Mouse (Mus musculus): ENCODE data around the gene Traf3ip3.

Gene Traf3ip3

GRCm38 (mm10) chr1:193159163-193159562 is 42.3 kb downstream of the Traf3ip3 start:
- no peak for DNase-seq (ENCODE audit: low read depth)

DNA sequence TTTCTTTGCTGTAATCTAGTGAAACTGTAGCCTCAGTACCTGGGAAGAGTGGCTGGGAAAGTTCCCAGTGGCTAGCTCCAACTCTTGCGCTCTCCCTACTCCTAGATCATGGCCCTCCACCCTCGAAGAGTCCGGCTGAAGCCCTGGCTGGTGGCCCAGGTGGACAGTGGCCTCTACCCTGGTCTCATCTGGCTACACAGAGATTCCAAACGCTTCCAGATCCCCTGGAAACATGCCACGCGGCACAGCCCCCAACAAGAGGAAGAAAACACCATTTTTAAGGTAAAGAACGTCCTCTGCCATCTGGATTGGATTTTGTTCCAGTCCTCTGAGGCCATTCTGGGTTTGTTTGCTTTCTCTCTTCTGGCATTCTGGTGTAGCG is 44.4 kb downstream of the Traf3ip3 start:
- DNase-seq (ENCODE audit: low read depth) = no peak

DNA sequence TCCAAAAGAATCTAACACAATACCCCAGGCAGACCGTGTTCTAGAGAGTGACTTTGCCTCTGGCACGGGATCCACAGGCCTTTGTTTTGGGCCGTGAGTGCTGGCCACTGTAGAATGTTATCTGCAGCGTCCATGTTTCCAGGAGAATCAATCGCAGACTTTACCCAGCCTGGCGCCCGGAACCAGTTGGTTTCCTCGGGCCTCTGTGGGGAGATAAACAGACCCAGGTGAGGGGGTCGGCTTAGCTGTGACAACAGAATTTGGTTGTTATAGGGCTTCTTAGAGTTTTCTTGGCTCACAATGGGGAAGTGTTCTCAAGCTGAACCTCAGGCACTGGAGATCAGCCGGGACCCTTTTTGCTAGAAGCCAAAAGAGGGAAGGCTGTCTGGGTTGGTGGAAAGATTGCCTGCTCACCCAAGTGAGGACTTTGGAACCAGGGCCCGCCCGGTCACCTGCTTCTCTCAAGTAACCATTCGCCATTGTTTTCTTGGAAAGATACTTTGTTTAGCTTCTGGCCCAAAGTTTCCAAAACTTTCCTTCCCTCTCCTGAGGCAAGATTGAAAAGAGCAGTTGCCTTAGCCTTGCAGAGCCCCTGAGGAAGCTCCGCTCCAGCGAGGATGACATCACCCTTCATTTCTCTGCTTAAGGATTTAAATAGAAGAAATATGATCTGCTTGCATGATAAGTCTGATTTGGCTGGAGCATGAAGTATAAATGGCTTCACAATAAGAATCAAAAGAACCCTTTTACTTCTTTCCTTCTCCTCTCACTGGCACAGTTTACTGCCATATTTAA is 45.0 kb downstream of the Traf3ip3 start:
- DNase-seq (ENCODE audit: low read depth) = no peak

DNA sequence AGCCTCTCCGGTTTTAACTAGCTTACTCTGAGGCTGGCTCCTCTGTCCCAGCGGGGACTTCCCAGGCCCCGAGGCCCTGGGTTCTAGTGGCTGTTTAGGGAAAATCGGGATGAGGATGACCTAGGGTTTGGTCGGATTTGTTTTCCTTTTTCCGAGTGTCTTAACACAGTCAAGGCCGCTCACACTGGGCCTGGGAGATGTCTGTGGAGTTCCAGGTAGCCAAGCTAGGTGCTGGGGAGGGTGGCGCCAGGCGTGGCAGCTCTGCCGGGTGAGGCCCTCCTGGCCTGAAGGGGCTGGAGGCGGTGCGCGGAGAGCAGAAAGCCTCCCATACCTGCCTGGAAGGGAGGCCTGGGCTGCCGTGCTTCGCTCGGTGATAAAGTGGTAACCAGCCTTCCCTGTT is 47.9 kb downstream of the Traf3ip3 start:
- no peak for DNase-seq (ENCODE audit: low read depth)

DNA sequence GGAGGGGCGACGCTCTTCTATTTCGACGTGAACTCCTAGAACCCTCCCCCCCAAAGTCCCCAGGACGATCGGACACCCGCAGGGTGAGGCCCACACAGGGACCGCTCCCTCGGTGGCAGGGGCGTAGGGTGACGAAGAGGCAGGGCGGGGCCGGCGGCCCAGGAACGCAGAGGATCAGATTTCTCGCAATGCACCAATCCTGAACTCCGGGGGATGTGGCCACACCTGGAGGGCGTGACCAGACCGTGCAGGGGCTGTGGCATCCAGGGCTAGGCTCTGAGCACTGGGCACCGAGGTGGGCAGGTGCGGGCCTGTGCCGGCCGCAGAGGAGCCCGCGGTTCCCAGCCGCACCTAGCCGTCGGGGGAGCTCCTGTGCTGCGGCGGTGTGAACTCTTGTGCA is 48.6 kb downstream of the Traf3ip3 start, which contains the start of gene Irf6:
TSS of gene Irf6 (plus strand) at position 240 of the 400 bp plus-strand sequence.
- DNase-seq (ENCODE audit: low read depth) = no peak

DNA sequence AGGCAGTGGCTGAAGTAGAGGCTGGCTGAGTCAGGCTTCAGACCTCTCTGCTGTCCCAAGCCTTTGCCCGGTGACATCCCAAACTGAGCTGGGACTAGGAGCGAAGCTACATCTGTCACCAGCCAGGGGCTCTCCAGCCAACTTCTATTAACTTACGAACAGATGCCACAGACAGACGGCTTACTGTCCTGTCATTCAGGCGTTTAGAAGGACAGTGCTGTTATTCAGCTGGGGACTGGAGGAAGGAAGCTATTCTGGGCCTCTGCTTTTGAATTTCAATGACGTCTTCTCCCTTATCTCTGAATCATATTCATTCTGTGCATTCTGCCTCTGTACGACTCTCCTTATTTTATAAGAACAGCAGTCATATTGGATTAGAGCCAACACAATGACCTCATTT is 50.4 kb downstream of the Traf3ip3 start:
- DNase-seq (ENCODE audit: low read depth) = no peak

GRCm38 (mm10) chr1:193149231-193149630 is 52.3 kb downstream of the Traf3ip3 start:
- no peak for DNase-seq (ENCODE audit: low read depth)

DNA sequence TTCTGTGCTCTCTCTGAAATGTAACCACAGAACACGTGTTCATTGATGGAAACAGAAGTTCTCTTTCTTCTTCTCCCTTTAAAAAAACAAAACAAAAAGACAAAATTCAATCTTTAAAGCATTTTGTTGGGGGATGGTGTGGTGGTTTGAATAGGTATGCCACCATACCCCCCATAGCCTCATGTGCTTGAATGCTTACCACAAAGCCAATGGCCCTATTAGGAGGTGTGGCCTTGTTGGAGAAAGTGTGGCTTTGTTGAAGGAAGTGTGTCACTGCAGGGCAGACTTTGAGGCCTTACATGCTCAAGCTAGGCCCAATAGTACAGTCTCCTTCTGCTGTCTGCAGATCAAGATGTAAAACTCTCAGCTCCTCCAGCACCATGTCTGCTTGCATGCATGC is 55.1 kb downstream of the Traf3ip3 start:
- DNase-seq (ENCODE audit: low read depth) = no peak

DNA sequence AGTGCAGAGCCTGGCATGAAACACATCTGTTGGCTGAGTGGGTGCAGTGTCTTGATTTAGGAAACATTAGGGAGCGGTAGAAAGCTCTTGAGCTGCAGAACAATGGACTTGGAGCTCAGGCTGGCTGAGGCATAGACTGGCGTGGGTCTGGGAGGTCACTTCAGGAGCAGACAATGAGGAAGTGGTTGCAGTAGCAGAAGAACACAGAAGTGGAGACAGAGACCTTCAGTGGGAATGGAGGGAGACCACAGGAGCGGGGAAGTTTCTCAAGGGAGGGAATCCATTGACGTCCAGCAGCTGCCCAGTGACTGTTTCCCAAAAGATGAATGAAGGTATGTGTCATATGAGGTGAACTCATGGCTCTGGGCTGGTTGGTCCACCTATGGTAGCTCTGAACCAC is 56.4 kb downstream of the Traf3ip3 start:
- DNase-seq (ENCODE audit: low read depth) = no peak

GRCm38 (mm10) chr1:193144516-193144915 is 57.0 kb downstream of the Traf3ip3 start:
- no peak for DNase-seq (ENCODE audit: low read depth)

- no peak for DNase-seq (ENCODE audit: low read depth)
Observed at GRCm38 (mm10) chr1:193142517-193143062, 58.9 kb downstream of the Traf3ip3 start.

DNA sequence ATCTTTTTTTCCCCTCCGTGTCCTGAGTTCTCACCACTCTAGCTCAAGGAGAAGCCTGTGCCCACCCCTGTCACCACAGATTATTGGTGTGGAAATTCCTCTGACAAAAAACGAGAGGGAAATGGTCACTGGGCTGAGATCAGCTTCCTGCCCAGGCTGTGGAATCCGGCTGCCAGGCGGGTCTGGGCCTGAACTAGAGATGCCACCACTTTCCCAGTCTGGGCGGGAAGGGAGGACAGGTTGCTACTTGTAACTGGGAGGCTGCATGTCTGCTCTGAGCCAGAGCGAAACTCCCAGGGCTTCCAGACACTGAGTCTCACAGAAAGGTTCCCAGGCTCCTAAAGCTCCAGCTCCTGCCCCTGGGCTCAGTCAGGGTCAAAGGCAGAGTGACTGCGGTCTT is 60.4 kb downstream of the Traf3ip3 start:
- no peak for DNase-seq (ENCODE audit: low read depth)

GRCm38 (mm10) chr1:193138669-193139068 is 62.8 kb downstream of the Traf3ip3 start:
- no peak for DNase-seq (ENCODE audit: low read depth)

- DNase-seq (ENCODE audit: low read depth) = no peak
Observed at GRCm38 (mm10) chr1:193138087-193138486, 63.4 kb downstream of the Traf3ip3 start.

GRCm38 (mm10) chr1:193133726-193134125 is 67.8 kb downstream of the Traf3ip3 start:
- DNase-seq (ENCODE audit: low read depth) = no peak

- no peak for DNase-seq (ENCODE audit: low read depth)
Observed at GRCm38 (mm10) chr1:193132385-193132784, 69.1 kb downstream of the Traf3ip3 start.

- no peak for DNase-seq (ENCODE audit: low read depth)
Observed at GRCm38 (mm10) chr1:193131311-193131948, 70.1 kb downstream of the Traf3ip3 start.

DNA sequence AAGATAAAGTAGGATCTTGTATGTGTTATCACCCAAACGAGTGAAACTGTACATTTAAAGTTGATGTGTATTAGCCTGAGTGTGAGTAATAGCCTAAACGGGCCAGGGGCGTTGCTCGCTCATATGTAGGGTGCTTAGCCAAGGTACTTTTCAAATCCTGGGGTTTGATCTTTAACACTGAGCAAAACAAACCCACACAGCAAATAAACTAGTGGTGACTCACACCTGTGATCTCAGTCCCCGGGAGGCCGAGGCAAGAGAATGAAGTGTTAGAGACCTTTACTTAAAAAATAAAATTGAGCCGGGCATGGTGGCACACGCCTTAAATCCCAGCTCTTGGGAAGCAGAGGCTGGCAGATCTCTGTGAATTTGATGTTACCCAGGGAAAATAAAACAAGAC is 70.7 kb downstream of the Traf3ip3 start:
- DNase-seq (ENCODE audit: low read depth) = no peak

- no peak for DNase-seq (ENCODE audit: low read depth)
Observed at GRCm38 (mm10) chr1:193130456-193130825, 71.1 kb downstream of the Traf3ip3 start.

DNA sequence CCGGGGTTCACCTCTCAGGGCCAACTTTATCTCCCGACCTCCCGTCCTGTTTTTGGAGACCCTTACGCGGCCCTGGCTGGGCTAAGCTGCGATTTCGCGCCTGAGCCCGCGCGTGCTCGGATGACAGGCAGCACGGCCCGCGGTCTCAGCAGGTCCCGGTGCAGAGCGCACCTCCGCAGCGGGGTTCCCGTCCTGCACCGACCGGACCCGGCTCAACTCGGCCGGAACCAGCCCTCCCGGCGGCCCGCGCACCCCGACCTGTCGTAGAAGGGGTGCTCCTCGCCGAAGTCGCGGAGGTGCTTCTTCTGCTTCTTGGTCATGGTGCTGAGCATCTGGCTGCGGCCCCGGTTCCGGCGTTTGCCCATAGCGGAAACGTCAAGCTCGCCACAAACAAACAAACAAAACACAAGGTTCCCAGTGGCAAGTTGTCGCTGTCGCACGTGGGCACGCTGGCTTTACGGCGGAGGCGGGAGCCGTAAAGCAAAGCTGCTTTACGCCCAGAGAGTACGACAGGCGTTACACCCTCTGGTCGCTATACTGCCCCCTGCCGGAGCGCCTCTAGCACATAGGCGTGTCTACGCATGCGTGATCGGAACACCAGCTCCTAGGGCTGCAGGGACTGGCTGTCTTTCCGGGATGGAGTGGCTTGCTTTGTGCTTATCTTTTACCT is 71.6 kb downstream of the Traf3ip3 start, which contains the start of gene Diexf:
TSS of gene Diexf (minus strand) at position 487 of the 670 bp plus-strand sequence.
- peak; percentile 99 for DNase-seq (ENCODE audit: low read depth)

DNA sequence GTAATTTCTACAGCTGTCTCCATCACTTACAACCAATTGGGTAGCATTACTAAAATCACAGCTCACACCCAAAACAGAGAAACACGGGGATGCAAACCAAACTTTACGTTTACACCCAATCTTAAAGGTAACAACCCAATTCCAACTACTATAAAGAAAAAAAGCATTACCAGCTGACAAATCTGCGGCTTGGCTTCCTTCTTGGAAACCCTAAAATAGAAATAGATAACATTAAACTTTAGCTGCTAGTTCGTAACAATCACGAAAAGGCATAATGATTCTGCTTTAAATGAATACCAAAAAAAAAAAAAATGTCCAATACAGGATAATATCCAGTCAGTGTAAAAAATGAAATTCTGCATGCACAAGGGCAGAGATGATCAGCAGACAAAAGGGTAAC is 72.2 kb downstream of the Traf3ip3 start:
- DNase-seq (ENCODE audit: low read depth) = no peak

DNA sequence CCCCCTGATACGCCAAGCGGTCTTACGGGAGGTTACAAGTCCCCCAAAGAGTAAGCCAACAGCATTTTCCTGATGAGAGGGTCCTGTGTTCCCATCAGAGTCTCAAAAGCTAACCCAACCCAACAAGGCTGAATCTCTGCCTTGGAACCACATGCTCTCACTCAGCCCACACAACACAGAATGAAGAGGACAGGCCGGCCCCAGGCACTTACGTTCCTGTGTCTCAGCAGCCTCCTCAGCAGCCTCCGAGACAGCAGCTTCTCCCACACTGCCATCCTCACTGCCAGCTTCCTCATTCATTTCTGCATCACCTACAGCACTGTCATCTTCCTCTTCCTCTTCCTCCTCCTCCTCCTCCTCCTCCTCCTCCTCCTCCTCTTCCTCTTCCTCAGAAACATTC is 73.4 kb downstream of the Traf3ip3 start:
- DNase-seq (ENCODE audit: low read depth) = no peak

GRCm38 (mm10) chr1:193125835-193126234 is 75.7 kb downstream of the Traf3ip3 start:
- DNase-seq (ENCODE audit: low read depth) = peak; percentile 21
